Mouse (Mus musculus): ENCODE measurements at regions not wholly inside any gene's neighbourhood (a gene's known extent, or its start where the extent isn't known, plus 50 kb on each side); places are given as distances from the start of the nearest gene placed in this dataset.

DNA sequence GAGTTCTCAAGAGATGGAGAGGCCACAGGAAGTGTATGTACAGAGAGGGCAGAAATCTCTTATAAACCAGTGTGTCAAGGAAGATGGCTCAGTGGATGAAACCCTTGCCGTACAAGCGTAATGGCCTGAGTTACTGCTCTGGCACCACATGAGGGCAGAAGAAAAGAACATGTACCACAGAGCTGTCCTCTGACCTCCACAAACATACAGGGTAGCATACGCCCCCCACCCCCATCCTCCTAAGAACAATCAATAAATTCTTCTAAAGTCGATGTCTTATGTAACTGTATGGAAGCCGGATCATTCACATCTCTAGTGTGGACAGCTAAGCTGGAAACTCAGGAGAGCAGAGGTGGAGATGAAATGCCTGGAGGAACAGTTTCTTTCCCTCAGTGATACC, 227.9 kb upstream of the Gpc5 start:
- no peak for DNase-seq (ENCODE audit: low spot score)

DNA sequence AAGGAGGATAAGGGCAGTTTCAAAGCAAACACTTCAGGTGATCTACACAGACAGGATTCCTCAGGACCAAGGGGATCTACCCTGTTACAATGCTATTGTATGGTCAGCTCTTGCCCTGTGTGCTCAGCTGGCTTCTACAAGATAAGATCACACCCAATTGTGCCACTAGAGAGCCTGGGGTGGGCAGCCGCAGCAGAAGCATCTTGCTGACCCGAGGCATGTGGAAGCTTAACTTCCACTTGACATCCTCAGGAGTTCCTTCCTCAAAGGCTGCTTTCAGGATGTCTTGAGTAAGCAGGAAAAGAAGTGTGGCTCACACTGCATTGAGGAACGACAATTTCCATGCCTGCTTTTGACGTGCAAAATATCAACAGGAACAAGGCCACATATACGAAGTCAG, 222.8 kb upstream of the Gpc5 start:
- DNase-seq (ENCODE audit: low spot score), result no peak

DNA sequence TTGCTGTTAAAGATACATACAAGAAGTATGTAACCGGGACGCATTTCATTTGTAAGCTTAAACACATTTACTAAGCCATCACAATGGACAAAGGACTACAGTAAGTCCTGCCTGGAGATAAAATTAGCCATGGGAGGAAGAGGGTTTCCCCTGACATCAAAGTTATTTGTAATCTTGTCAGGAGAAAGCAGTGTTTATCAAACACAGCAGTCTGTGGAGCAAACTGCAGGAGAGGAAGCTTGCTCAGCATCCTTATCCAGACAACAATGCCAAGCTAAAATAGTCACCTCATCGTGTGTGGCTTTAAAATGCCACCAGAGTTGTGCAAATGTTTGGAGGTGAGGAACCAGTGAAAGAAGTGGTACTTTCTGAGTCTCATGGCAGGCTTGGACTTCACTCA, 216.9 kb upstream of the Gpc5 start:
- DNase-seq (ENCODE audit: low spot score), result no peak

DNA sequence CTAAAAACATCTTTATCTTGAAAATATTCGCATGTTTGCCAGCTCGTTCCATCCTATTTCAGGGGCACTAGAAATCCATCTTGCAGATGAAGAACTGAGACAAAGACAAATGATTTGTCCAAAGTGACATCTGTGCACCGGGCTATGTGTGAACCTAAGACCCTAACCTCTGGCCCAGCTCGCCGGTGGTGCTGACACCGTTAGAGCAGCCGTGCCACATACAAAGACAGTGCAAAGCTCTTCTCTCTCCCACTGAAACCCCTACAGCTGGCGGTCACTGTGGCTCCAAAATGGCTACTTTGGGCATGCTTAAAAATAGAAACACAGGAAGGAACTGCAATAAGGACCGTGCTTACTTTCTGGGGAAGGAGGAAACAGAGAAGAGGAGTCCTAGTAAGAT, 215.6 kb upstream of the Gpc5 start:
- no peak for DNase-seq (ENCODE audit: low spot score)

DNA sequence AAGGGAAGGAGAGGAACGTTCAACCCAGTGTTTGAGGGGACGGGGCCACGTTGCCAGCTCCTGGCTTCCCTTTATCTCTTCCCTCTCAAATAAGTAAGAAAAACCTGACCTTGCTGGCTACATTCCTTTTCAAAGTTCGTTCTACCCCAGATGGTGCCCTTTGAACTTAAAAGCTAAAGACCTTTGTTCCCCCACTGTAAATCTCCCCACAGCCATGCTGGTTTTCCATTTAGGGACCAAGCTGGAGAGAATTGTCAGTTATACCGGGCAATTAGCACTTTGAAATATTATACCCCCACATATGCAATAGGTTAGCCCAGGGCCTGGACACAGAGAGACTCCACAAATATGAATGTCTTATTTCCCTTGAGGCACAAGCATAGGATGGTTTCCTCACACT, 214.5 kb upstream of the Gpc5 start:
- DNase-seq (ENCODE audit: low spot score), result no peak

DNA sequence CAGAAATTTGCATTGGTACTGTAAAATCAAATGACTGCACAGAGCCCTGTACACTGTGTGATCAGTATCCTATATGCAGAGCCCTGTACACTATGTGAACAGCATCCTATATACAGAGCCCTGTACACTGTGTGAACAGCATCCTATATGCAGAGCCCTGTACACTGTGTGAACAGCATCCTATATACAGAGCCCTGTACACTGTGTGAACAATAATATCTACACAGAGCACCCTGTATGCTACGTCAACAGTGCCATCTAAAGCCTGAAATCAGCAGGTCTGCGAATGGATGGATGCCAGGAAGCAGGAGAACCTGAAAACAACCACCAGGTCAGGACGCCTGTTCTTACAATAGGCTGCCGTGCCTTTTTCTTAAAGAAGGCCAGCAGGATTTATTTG, 211.7 kb upstream of the Gpc5 start:
- DNase-seq (ENCODE audit: low spot score), result no peak

DNA sequence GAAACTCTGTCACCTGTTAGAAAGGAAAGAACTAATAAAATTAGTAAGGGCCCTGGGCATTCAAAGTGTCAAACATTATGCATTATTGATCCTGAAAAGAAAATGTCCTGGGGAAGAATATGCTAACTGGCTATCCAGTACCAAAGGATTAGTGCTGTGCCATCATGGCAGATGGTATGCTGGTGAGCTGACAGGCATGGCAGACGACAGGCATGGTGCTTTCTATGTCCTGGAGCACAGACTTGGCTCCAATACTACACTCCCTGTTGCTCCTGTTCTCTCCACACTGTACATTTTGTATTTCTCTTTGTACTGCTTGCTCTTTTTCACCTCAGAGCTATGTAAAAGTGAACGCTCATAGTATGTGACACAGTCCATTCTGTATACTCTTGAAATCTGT, 187.9 kb upstream of the Gpc5 start:
- DNase-seq (ENCODE audit: low spot score), result no peak

DNA sequence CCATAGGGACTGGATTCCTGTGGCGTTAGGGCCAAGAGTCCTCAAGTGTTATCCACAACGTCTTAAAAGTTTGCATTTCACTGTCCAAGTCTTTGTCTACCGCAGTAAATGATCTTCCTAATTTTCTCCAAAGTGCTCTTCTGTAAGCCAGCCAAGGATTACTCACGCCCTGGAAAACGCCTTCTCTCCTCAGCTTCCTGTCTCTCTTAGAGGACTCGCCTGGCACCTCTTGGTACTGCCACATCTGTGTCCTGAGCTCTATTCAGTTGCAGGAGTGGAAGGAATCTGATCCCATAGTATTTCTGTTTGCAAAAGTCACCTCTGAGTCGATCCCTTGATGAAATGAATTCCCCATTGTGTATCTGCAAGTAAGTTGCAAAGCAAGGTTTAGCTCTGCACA, 179.7 kb upstream of the Gpc5 start:
- DNase-seq (ENCODE audit: low spot score), result no peak

DNA sequence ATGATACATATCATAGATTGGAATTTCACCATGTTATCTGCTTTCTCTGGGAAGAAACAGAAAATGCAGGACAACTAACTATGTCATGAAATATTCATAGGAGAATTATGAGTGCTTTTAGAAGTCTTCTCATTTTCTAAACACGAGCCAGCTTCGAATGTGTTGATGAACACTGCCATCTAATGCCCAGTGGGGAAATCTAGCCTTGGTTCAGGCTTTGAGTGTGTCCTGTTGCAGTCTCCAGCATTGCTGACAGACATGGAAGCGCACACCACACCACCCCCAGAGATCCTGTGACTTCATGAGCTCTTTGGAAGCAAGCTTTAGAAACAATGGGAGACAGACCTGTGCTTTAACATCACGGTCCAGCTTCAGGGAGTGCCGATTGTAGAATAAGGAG, 178.8 kb upstream of the Gpc5 start:
- no peak for DNase-seq (ENCODE audit: low spot score)

DNA sequence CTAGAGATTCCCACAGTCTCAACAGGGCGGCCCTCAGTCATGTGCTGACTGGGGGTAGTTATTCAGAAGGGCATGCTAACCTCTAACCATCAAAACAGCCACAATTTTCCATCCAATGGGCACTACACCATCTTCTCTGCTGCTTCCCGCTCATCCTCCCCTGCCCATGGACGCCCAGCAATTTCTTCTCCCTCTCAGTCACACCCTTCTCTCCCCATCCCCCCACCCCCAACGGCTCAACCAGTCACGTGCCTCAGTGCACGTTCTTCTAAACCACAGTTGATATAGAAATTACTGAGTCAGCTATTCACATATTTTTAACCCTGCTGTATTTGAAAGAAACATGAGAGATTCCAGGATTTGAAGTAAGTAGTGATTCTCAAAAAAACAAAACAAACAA, 146.3 kb upstream of the Gpc5 start:
- no peak for DNase-seq (ENCODE audit: low spot score)

DNA sequence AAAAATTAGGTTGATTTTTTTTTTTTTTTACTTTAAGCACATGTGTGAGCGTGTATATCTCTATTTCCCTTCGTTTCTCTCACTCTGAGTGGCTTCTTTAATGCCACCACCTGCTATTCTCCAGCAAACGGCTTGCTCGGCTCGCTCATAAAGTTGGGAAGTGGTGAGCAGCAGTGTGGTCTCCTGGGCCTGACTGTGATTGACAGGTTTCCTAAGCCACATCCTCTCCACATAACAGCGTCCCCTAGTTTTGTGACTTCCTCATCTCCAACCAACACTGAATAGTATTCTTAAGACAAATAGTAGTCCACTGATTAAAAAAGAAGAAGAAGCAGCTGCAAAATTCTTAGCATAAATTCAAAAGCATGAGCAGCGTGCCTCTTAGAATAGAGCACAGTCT, 145.7 kb upstream of the Gpc5 start:
- DNase-seq (ENCODE audit: low spot score), result no peak

DNA sequence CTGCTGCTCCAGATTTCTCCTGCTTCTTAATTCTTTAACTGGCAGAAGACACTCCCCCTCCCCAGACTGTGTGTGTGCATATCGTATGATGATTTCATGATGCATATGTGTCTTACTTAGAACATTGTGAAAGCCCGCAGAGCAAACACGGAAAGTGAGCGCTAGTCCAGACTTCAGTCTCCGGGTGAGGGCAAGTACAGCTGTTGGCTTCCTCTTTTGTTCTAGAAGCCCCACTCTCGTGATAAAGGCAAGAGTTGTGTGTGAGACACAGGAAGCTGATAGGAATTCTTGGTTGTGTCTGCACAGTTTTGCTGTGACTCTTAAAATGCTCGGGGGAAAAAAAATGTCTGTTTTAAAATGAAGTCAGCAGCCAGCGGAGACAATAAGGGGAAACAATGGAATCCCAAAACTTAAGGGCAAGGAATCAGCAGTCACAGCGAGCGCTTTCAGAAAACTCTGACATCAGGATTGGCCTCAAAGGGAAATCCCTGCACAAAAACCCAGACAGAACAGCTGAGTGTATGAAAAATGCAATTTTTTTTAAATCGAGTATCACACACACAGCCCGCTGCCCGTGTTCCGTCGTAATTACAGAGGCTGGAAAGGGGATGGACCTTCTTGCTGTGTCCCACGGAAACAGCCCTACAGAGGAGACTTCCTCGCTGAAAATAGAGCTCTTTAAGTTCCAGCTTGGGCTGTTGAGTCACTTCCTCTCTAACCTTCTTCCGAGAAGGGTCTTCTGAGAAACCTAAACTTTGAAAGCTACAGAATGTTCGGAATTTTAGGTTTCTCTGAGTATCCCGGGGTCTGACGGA, 143.5 kb upstream of the Gpc5 start:
- no peak for DNase-seq (ENCODE audit: low spot score)

DNA sequence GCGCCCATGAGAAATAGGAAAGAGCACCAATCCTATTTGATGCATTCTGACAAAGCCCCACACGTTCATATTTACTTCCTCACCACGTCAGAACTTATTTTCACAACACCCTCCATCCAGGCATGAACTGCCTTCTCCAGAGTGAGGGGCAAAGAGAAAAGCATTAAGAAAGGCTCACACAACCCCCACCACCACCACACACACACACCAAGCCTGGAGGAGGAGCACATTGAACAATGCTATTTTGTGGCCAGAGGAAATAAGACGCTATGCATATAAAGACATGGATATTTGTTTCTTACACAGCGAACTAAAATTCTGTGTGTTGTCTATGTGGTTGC, 142.9 kb upstream of the Gpc5 start:
- DNase-seq (ENCODE audit: low spot score), result no peak

DNA sequence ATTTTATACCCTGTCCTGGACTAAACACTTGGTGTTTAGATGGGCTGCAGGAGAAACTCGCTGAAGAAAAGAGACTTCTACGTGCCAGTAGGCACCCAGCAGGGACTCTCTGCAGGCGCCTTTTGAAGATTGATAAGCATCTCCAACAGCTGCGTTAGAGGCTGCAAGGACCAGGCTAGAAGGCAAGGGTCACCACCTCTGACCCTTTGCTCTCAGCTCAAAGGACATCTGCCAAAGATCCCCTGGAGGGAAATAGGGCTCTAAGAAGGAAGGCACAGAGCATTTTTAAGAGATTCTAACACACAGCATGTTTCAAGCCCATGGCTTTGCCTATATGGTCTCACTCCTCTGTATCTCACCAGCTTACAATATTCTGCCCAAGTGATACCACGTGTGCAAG, 139.7 kb upstream of the Gpc5 start:
- no peak for DNase-seq (ENCODE audit: low spot score)

DNA sequence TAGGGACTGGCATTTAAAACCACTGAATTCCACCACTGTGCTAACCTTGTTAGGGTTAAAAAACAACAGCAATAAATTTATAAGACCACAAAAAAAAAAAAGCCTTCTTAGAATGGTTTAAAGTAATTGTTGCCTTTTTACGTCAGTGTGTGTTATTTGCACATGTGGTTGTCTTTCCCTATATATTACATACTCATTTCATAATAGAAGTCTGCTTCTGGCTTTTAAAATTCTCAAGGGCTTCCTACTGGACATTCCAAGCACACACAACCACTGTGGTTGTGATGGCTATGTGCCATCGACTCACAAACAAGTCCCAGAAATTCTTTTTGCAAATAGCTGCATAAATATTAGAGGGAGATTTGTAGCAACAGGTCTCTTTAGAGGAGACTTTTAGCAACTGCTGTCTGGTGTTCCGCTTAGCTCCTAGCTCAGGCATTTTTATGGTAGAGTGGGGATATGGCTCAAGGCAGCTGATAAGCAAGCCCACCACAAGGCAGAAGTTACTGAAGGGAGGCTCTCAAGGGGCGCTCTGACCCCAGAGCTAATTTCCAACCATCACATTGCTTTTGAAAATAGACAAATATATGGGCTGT, 138.8 kb upstream of the Gpc5 start:
- DNase-seq (ENCODE audit: low spot score), result no peak

DNA sequence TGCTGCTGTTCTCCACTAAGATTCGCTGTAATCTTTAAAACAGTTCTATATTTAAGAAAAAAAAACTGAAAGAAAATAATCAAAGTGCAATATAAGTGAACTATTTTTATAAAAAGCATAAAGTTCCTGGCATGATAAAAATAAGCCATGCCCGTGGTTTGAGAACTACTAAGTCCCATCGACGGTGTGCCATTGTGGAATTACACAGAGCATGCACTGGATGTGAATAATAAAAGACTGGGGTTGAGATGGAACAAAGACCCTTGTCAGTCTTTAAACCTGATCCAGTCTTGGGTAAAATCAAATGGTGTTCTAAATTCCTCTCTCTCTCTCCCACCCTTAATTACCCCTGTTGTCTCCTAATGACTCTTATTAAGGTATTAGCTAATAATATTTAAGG, 137.7 kb upstream of the Gpc5 start:
- DNase-seq (ENCODE audit: low spot score), result no peak

DNA sequence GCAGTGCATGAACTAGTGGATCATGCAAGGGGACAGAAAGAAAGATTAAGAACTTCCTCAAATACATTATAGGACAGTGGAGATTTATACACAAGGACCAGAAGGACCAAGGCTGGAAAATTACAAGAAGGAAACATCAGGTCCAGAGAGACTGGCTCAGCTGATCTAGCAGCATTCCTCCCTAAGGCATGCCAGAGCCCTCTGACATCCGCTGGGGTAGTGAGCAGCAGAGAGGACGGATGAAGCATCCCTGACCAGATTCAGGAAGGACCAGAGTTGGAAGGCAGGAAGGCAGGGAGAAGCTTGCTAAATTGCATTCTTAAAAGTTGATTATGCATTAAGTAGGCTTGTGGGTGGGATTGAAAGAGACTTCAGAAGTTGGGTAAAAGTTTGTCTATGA, 136.4 kb upstream of the Gpc5 start:
- no peak for DNase-seq (ENCODE audit: low spot score)

DNA sequence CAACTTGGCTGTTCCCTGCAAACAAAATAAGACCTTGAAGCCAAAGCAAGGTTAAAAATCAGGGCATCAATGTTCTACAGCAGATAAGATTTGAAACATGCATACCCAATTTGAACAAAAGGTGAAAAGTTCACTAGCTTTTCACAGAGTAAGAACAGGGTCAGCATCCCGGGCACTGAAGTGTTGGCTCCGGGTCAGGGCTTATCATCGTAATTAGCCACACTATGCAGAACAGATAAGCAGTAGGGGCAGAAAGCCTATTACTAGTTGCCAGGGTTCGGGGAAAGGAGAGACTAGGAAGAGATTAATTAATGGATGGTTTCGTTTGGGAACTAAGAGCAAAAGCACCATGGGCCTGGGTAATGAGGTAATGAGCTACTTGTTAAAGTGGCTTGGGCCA, 131.7 kb upstream of the Gpc5 start:
- no peak for DNase-seq (ENCODE audit: low spot score)

DNA sequence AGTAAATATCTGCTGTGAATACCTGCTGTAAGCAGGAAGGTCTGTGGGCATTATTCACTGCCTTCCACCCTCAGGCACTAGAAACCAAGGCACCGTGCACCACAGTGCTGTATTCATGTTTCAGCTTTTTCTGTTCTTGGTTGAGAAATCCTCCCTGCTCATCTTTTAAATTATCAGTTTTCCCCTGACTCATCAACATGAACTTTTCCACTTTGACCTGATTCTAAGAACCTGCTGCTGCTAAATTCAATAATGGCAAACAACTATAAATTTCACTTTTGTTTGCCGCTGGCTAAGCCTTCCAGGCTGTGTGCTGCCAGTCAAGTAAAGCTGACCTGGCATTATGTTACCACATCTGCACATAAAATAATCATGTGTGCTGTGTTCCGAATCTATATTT, 126.1 kb upstream of the Gpc5 start:
- no peak for DNase-seq (ENCODE audit: low spot score)

DNA sequence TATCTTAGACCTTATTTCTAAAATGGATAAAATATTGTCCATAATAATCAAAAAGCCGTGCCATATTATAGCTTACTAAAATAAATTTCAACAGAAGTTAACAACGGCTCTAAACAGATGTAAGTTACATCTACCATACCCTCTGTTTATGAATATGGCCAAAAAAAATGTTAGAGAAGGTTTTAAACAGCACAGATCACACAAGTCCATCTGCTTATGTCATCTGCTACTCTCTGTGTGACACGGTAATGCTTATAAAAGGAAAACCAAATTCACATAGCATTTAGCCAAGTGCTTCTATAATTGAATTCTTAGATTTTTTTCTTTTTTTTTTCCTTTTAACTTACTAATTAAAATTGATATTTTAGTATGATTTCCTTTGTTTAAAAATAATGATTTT, 123.0 kb upstream of the Gpc5 start:
- no peak for DNase-seq (ENCODE audit: low spot score)

DNA sequence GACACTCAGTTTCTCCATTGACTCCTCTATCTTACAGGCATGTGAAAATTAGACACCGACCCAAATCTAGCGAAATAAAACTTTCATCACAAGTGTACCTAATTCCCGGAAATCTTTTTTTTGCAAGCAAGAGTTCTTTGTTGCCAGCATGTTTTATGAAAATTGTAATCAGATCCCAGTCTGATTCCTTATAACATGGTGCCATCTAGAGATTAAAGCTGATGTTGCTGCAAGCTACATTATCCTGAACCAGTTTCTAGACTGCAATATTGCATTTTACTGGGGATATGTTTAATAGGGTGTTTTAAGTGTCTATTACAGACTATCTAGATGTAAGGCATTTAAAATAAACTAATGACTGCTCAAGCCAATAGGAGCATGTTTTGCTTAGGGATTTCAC, 110.9 kb upstream of the Gpc5 start:
- DNase-seq (ENCODE audit: low spot score), result no peak

DNA sequence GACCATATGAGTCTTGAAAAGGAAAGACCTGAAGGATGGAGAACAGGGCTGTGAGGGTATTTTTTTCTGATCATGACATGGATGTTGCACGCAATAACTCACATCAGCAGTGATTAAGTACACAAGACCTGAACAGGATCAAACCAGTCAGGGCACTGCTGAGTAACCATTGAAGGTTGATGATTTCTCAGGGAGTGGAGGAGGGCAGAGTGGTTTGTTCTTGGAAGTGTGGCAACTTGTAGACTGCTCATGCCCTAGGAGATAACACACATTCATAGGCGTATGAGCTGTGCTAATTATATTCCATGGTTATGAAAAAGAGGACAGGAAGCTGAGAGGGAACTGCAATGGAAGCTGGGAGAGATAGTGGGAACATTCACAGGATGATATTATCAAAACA, 88.8 kb upstream of the Gpc5 start:
- no peak for DNase-seq (ENCODE audit: low spot score)

DNA sequence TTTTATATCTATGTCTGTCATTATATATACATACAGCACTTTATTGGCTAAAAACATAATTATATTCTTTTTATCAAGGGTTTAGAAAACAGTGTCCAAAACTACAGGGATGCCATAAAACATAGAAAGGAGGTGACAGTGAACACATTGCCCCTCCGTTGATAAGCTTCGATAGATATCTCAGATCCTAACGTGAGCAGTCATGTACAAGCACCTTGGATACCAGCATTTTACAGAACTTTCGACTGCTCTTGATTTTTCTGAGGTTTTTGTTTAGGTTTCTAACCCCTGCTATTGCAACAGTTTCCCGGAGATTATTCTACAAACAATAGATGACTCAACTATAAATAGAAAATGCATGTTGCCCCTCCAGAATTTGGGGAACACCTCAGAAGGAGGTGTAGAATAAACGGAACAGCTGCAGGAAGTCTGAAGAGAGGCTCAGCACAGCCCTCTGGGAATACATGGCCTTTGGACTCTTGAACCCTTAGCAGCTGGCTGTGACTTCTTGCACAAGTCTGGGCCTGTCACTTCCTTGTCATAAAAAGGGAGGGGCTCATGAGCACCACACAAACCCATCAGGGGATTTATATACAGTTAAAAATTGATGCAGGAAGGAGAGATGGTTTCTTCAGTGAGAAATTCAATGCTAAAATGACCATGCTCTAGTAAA, 87.1 kb upstream of the Gpc5 start:
- no peak for DNase-seq (ENCODE audit: low spot score)

DNA sequence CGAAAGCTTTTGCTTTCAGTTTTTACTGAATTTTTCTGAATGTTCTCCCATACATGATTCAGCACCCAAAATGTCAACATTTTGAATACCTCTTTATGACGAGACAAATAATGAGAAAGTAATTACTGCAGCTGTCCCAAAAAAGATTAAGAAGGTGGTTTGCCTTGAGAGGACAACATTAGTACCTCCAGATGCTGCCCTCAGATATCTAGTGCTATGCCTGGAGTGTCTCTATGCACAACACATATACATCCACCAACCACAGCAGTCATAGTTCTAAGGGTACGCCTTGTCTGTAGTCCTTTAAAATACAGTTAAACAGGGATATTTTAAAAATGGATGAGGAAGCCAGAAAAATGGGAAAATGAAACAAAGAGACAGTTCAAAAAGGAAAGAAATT, 81.1 kb upstream of the Gpc5 start:
- no peak for DNase-seq (ENCODE audit: low spot score)
